ENCODE assay signal across 10 mouse cellular contexts in the genomic region with DNA sequence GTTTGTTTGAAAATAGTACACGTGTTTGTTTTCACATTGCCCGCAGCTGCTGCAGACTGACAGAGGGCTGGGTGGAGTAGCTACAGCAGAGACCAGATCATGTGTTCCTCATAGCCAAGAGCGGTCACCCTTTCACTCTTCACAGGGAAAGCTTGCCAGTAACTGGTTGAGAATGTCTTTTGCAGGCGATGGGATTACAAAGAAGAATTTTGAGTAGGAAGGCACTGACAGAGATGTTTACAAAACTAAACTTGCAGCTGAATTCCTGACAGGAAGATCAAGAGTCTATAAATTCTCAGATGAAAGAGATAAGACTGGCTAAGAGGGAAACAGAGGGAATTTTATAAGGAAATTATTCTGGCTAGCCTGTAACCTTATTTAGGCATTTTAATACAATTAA.
A peak's percentile ranks its signal among the peaks of the same experiment; 100 is the strongest.
DNase-seq lines count a peak whose midpoint lies in the region; ATAC-seq lines count a peak whose summit lies in the region.
"Had no signal": no experiment of that assay in that cellular context is flagged by ENCODE, and none has a peak within 500 bp of the region (broad histone marks: within the 10 kb centered on the region; RNA-seq: fewer than 3 reads in every experiment).

No protein-coding gene starts in this region.

- intact Hi-C loops in gastrocnemius, postnatal 14 days (cut with DNase I; ENCODE audit: low total_unique reads): no loop called here
- intact Hi-C loops in heart, postnatal 25 days (cut with DNase I): loop anchor here (2.0 to 10.0 kb wide), 3 partner anchors 89 to 242 kb away; no protein-coding TSS in a partner anchor

- no peak overlapping the region for H3K9ac ChIP-seq in embryonic facial prominence, embryonic 14.5 days (ENCODE audit: low read depth, low read length)
- H3K9ac ChIP-seq in lung, embryonic 16.5 days (ENCODE audit: low read length): no peak overlapping the region

- peak; percentile 45 for DNase-seq in embryonic facial prominence, embryonic 14.5 days (ENCODE audit: low spot score)
- DNase-seq in embryonic facial prominence, embryonic 10.5 days (ENCODE audit: low spot score): no peak
- DNase-seq in gastrocnemius, postnatal 14 days: peak; percentile 4
- peak; percentile 8 for DNase-seq in heart, postnatal 25 days (ENCODE audit: low spot score)
- DNase-seq in right cerebral cortex, adult 2 months (ENCODE audit: low spot score in 2 of 2): no peak
- DNase-seq in testis, postnatal 10 days (ENCODE audit: low spot score): no peak
- no peak for DNase-seq in T-cell, adult 2 months (ENCODE audit: low spot score)
- DNase-seq: cerebellum, adult 11 months had no signal

- ATAC-seq in embryonic facial prominence, embryonic 14.5 days (ENCODE audit: low read depth): no peak
- ATAC-seq in lung, embryonic 16.5 days (ENCODE audit: low read depth): peak; percentile 72

- no peaks in the 10 kb centered on the region for H3K27me3 ChIP-seq in embryonic facial prominence, embryonic 14.5 days (replicated peaks; ENCODE audit: control insufficient read depth, insufficient read depth, low read length)
- H3K27me3 ChIP-seq in embryonic facial prominence, embryonic 10.5 days (replicated peaks; ENCODE audit: low read depth, poor library complexity, severe bottlenecking): no peaks in the 10 kb centered on the region
- no peaks in the 10 kb centered on the region for H3K27me3 ChIP-seq in lung, embryonic 16.5 days (ENCODE audit: control insufficient read depth, insufficient read depth, low read depth, low read length)
- H3K27me3 ChIP-seq: megakaryocyte, embryonic 14.5 days had no signal

- no peaks in the 10 kb centered on the region for H3K9me3 ChIP-seq in embryonic facial prominence, embryonic 14.5 days (ENCODE audit: control insufficient read depth, low read length)
- H3K9me3 ChIP-seq in embryonic facial prominence, embryonic 10.5 days: no peaks in the 10 kb centered on the region
- no peaks in the 10 kb centered on the region for H3K9me3 ChIP-seq in lung, embryonic 16.5 days (ENCODE audit: control insufficient read depth, low read length)
- H3K9me3 ChIP-seq: megakaryocyte, embryonic 14.5 days had no signal

- no peak overlapping the region for H3K4me2 ChIP-seq in embryonic facial prominence, embryonic 14.5 days (ENCODE audit: low read depth, low read length)
- H3K4me2 ChIP-seq in lung, embryonic 16.5 days (ENCODE audit: low read depth, low read length): no peak overlapping the region

- H3K27ac ChIP-seq in embryonic facial prominence, embryonic 14.5 days (replicated peaks; ENCODE audit: low read depth, low read length): no peak overlapping the region
- no peak overlapping the region for H3K27ac ChIP-seq in embryonic facial prominence, embryonic 10.5 days (replicated peaks)
- no peak overlapping the region for H3K27ac ChIP-seq in lung, embryonic 16.5 days (ENCODE audit: low read length)

- no peaks in the 10 kb centered on the region for H3K36me3 ChIP-seq in embryonic facial prominence, embryonic 14.5 days (ENCODE audit: control insufficient read depth, insufficient read depth, low read length)
- H3K36me3 ChIP-seq in embryonic facial prominence, embryonic 10.5 days (replicated peaks): no peaks in the 10 kb centered on the region
- H3K36me3 ChIP-seq in lung, embryonic 16.5 days (ENCODE audit: control insufficient read depth, insufficient read depth, low read length): no peaks in the 10 kb centered on the region

- no peaks in the 10 kb centered on the region for H3K4me1 ChIP-seq in embryonic facial prominence, embryonic 14.5 days (ENCODE audit: control insufficient read depth, insufficient read depth, low read length)
- H3K4me1 ChIP-seq in embryonic facial prominence, embryonic 10.5 days: no peaks in the 10 kb centered on the region
- H3K4me1 ChIP-seq in lung, embryonic 16.5 days (replicated peaks; ENCODE audit: control insufficient read depth, insufficient read depth, low read length): no peaks in the 10 kb centered on the region

- no peak overlapping the region for H3K4me3 ChIP-seq in embryonic facial prominence, embryonic 14.5 days (ENCODE audit: low read depth, low read length)
- H3K4me3 ChIP-seq in embryonic facial prominence, embryonic 10.5 days: no peak overlapping the region
- no peak overlapping the region for H3K4me3 ChIP-seq in lung, embryonic 16.5 days (ENCODE audit: low read length)
- H3K4me3 ChIP-seq: megakaryocyte, embryonic 14.5 days had no signal

- 44% methylated on average over 4 of the region's 4 CpGs for WGBS in embryonic facial prominence, embryonic 14.5 days
- WGBS in embryonic facial prominence, embryonic 10.5 days: 73% methylated on average over 4 of the region's 4 CpGs
- WGBS in lung, embryonic 16.5 days: 30% methylated on average over 4 of the region's 4 CpGs

Comparison
In these comparisons a context has a peak if more than half of its experiments do, and no peak if none do; other contexts are left out.
1. DNase-seq: peak in embryonic facial prominence, embryonic 14.5 days (single experiment), gastrocnemius, postnatal 14 days (single experiment) and heart, postnatal 25 days (single experiment); none in embryonic facial prominence, embryonic 10.5 days (single experiment), right cerebral cortex, adult 2 months (0 of 2), testis, postnatal 10 days (single experiment) and T-cell, adult 2 months (single experiment).